Mouse (Mus musculus): Measurements from ENCODE around the gene Slc4a11. TPM values are rescaled to one million over a fixed set of nuclear protein-coding genes. Genes with fewer than 3 reads are reported as not detected.

Slc4a11 gene
- polyA plus RNA-seq, 1 experiment from 2014 or later: 0.70 TPM

- Histone ChIP-seq H3K4me2 (ENCODE audit: low read depth, low read length) (no peak overlapping the region), H3K9ac (replicated peaks; ENCODE audit: low read length) (no peak overlapping the region), H3K4me1 (ENCODE audit: control insufficient read depth, insufficient read depth, low read length) (no peaks in the 10 kb centered on the region), H3K36me3 (replicated peaks; ENCODE audit: control insufficient read depth, insufficient read depth, low read depth, low read length) (peaks cover 17% of the 10 kb centered on the region), H3K9me3 (replicated peaks; ENCODE audit: control insufficient read depth, low read length) (no peaks in the 10 kb centered on the region), H3K27me3 (ENCODE audit: control insufficient read depth, insufficient read depth, low read length) (no peaks in the 10 kb centered on the region), H3K4me3 (ENCODE audit: low read depth, low read length) (no peak overlapping the region), H3K27ac (replicated peaks; ENCODE audit: low read depth, low read length) (no peak overlapping the region)
- DNase-seq (ENCODE audit: low spot score): no peak
- ATAC-seq (replicated peaks; ENCODE audit: insufficient number of reproducible peaks, low FRiP score, low TSS enrichment, low read depth): no peak
- WGBS: 89% methylated on average over 10 of the region's 10 CpGs
Measured at GRCm38 (mm10) chr2:130677211-130677610, 20.1 kb downstream of the Slc4a11 start.

DNA sequence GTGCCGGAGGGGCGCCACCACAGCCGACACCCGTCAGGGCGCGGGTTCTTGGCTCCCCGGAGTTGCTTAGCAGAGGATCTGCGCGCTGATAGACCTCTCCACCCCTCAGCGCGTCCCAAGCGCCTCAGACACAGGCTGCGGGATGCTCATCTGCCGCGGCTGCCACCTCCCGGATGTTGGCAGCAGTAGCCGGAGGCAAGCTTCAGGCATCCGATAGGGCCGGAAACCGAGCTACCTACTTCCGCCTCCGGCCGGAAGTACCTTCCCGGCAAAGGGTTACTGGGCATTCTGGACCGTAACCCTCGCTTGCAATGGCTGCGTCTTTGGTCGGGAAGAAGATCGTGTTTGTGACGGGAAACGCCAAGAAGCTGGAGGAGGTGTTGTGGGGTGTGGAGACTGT is 29.8 kb downstream of the Slc4a11 start, which contains the start of gene Itpa:
Gene Itpa (plus strand): TSS at position 52 of the 400 bp plus-strand sequence.
- Histone ChIP-seq H3K27ac (replicated peaks; ENCODE audit: low read depth, low read length) (peak within 1 kb of the TSS; percentile 32; the same call in 1 of the 2 replicates), H3K4me1 (ENCODE audit: control insufficient read depth, insufficient read depth, low read length) (0 out of 2 replicates have a peak, but pooled peaks cover 2% of the 10 kb centered on the region), H3K9me3 (replicated peaks; ENCODE audit: control insufficient read depth, low read length) (no peaks in the 10 kb centered on the region), H3K4me3 (ENCODE audit: low read depth, low read length) (peak within 1 kb of the TSS; percentile 75), H3K27me3 (ENCODE audit: control insufficient read depth, insufficient read depth, low read length) (no peaks in the 10 kb centered on the region), H3K36me3 (replicated peaks; ENCODE audit: control insufficient read depth, insufficient read depth, low read depth, low read length) (no peaks in the 10 kb centered on the region; the same call in 1 of the 2 replicates), H3K9ac (replicated peaks; ENCODE audit: low read length) (peak within 1 kb of the TSS; percentile 77), H3K4me2 (ENCODE audit: low read depth, low read length) (peak within 1 kb of the TSS; percentile 82)
- DNase-seq (ENCODE audit: low spot score) (peak; percentile 94), ATAC-seq (replicated peaks; ENCODE audit: insufficient number of reproducible peaks, low FRiP score, low TSS enrichment, low read depth) (peak; percentile 40)
- under 1% methylated on average over 31 of the region's 31 CpGs for WGBS

DNA sequence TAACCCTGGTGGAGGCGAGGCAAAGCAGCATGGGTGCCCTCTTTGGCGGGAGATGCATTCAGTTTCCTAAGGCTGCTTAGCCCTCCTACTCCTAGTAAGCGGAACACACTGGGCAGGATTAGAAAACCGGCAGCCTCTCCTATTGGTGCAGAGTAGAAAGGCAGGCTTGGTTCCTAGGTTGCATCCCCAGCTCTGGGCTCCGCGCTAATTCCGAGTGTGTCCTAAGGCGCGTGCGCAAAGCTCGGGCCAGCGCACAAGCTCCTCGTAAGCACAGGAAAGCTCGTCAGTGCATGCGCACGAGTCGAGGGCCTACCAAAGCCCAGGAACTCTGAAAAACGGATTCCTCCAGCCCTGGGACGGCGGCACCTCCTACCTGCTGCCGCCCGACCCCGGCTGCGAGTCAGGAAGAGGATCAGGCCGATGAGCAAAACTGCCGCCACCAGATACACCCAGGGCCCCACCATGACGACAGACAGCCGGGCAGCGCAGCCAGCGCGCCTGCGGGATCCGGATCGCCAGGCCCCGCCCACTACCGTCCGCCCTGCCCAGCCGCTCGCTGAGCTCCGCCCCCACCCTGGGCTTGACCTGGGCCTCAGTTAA is 33.1 kb downstream of the Slc4a11 start, which contains the start of gene Ddrgk1:
Gene Ddrgk1 (minus strand): TSS at position 558 of the 600 bp plus-strand sequence.
- H3K4me3 ChIP-seq (ENCODE audit: low read depth, low read length): peak within 1 kb of the TSS; percentile 61
- H3K27me3 ChIP-seq (ENCODE audit: control insufficient read depth, insufficient read depth, low read length): no peaks in the 10 kb centered on the region
- H3K36me3 ChIP-seq (replicated peaks; ENCODE audit: control insufficient read depth, insufficient read depth, low read depth, low read length): peaks cover under 1% of the 10 kb centered on the region
- H3K27ac ChIP-seq (replicated peaks; ENCODE audit: low read depth, low read length): peak within 1 kb of the TSS; percentile 94
- DNase-seq (ENCODE audit: low spot score) (peak; percentile 97), ATAC-seq (replicated peaks; ENCODE audit: insufficient number of reproducible peaks, low FRiP score, low TSS enrichment, low read depth) (peak; percentile 94)
- H3K4me1 ChIP-seq (ENCODE audit: control insufficient read depth, insufficient read depth, low read length): 0 out of 2 replicates have a peak, but pooled peaks cover 2% of the 10 kb centered on the region
- under 1% methylated on average over 40 of the region's 40 CpGs for WGBS
- no peaks in the 10 kb centered on the region for H3K9me3 ChIP-seq (replicated peaks; ENCODE audit: control insufficient read depth, low read length)
- H3K9ac ChIP-seq (replicated peaks; ENCODE audit: low read length): peak within 1 kb of the TSS; percentile 94
- peak within 1 kb of the TSS; percentile 50 for H3K4me2 ChIP-seq (ENCODE audit: low read depth, low read length)

- Histone ChIP-seq H3K4me2 (ENCODE audit: low read depth, low read length) (peak overlapping the region; percentile 50), H3K4me3 (ENCODE audit: low read depth, low read length) (peak overlapping the region; percentile 4; the same call in 1 of the 2 replicates), H3K9ac (replicated peaks; ENCODE audit: low read length) (peak overlapping the region; percentile 94), H3K9me3 (replicated peaks; ENCODE audit: control insufficient read depth, low read length) (no peaks in the 10 kb centered on the region), H3K27ac (replicated peaks; ENCODE audit: low read depth, low read length) (no peak overlapping the region), H3K27me3 (ENCODE audit: control insufficient read depth, insufficient read depth, low read length) (no peaks in the 10 kb centered on the region), H3K36me3 (replicated peaks; ENCODE audit: control insufficient read depth, insufficient read depth, low read depth, low read length) (peaks cover 3% of the 10 kb centered on the region), H3K4me1 (ENCODE audit: control insufficient read depth, insufficient read depth, low read length) (0 out of 2 replicates have a peak, but pooled peaks cover 1% of the 10 kb centered on the region)
- ATAC-seq (replicated peaks; ENCODE audit: insufficient number of reproducible peaks, low FRiP score, low TSS enrichment, low read depth) (no peak), DNase-seq (ENCODE audit: low spot score) (no peak)
- WGBS: 90% methylated on average over 11 of the region's 11 CpGs
Measured at GRCm38 (mm10) chr2:130663342-130663741, 34.0 kb downstream of the Slc4a11 start.

DNA sequence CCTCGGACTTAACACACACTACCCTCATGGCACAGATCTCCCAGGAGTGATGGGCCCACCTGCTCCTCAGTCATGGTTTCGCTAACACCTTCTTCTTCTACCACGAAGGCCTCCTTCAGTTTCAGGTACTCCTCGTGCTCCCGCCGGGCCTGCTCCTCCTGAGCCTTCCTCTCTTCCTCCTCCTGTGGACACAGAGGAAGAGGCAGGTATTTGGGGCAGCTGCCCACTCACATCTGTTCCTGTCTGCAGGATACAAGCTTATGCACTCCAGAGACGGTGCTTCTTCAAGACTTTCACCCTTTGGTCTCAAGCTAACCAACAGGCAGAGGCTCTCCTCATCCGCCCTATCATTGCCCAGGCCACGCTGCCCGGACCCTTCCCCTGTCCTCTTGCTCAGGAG is 38.8 kb downstream of the Slc4a11 start:
- ATAC-seq (replicated peaks; ENCODE audit: insufficient number of reproducible peaks, low FRiP score, low TSS enrichment, low read depth) (no peak), DNase-seq (ENCODE audit: low spot score) (no peak)
- Histone ChIP-seq H3K4me1 (ENCODE audit: control insufficient read depth, insufficient read depth, low read length) (no peaks in the 10 kb centered on the region), H3K27ac (replicated peaks; ENCODE audit: low read depth, low read length) (no peak overlapping the region), H3K9ac (replicated peaks; ENCODE audit: low read length) (no peak overlapping the region), H3K27me3 (ENCODE audit: control insufficient read depth, insufficient read depth, low read length) (no peaks in the 10 kb centered on the region), H3K36me3 (replicated peaks; ENCODE audit: control insufficient read depth, insufficient read depth, low read depth, low read length) (peaks cover 7% of the 10 kb centered on the region), H3K4me3 (ENCODE audit: low read depth, low read length) (no peak overlapping the region), H3K4me2 (ENCODE audit: low read depth, low read length) (no peak overlapping the region), H3K9me3 (replicated peaks; ENCODE audit: control insufficient read depth, low read length) (no peaks in the 10 kb centered on the region)
- 94% methylated on average over 10 of the region's 10 CpGs for WGBS

DNA sequence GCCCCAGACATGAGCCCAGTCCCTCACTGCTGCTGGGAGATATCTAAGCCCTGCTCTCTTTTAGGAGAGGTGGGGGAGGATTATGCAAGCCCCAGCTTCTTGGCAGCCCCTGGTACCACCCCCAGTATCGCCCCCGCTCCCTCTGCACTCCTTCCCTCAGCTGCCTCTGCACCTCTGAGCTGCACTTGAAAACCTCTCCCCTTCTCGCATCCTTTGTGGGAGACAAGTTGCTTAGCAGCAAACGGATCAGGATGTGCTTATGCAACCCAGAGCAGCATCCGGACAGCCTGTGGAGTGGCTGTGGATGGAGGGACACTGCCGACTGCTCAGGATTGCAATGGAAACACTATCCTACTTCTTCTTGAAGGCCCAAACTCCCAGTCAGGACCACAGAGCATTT is 39.8 kb downstream of the Slc4a11 start:
- Histone ChIP-seq H3K27me3 (ENCODE audit: control insufficient read depth, insufficient read depth, low read length) (no peaks in the 10 kb centered on the region), H3K9me3 (replicated peaks; ENCODE audit: control insufficient read depth, low read length) (no peaks in the 10 kb centered on the region), H3K4me1 (ENCODE audit: control insufficient read depth, insufficient read depth, low read length) (no peaks in the 10 kb centered on the region), H3K4me2 (ENCODE audit: low read depth, low read length) (no peak overlapping the region), H3K4me3 (ENCODE audit: low read depth, low read length) (no peak overlapping the region), H3K9ac (replicated peaks; ENCODE audit: low read length) (no peak overlapping the region), H3K36me3 (replicated peaks; ENCODE audit: control insufficient read depth, insufficient read depth, low read depth, low read length) (peaks cover 7% of the 10 kb centered on the region), H3K27ac (replicated peaks; ENCODE audit: low read depth, low read length) (no peak overlapping the region)
- ATAC-seq (replicated peaks; ENCODE audit: insufficient number of reproducible peaks, low FRiP score, low TSS enrichment, low read depth): no peak
- DNase-seq (ENCODE audit: low spot score): no peak
- 87% methylated on average over 6 of the region's 6 CpGs for WGBS

DNA sequence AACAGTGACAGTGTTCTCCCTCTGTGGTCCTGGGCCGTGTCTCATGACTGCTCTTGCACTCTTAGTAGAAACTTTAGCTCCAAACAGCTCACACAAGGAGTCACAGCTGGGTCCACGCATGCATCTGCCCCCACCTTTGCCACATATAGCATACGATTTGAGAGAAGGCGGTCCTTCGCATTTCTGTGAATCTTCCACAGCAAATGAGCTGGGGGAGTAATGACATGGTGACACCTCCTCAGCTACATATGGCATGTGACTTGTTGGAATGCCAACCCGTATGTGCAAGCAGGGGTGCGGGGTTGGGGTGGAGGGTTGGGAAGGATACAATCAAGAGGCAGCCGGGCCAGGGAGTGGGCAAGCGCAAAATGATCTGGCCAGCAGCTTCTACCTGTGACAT is 40.8 kb downstream of the Slc4a11 start:
- WGBS: 92% methylated on average over 9 of the region's 9 CpGs
- Histone ChIP-seq H3K27ac (replicated peaks; ENCODE audit: low read depth, low read length) (no peak overlapping the region), H3K4me2 (ENCODE audit: low read depth, low read length) (no peak overlapping the region), H3K4me1 (ENCODE audit: control insufficient read depth, insufficient read depth, low read length) (no peaks in the 10 kb centered on the region), H3K36me3 (replicated peaks; ENCODE audit: control insufficient read depth, insufficient read depth, low read depth, low read length) (peaks cover 7% of the 10 kb centered on the region), H3K9me3 (replicated peaks; ENCODE audit: control insufficient read depth, low read length) (no peaks in the 10 kb centered on the region), H3K4me3 (ENCODE audit: low read depth, low read length) (no peak overlapping the region), H3K27me3 (ENCODE audit: control insufficient read depth, insufficient read depth, low read length) (no peaks in the 10 kb centered on the region), H3K9ac (replicated peaks; ENCODE audit: low read length) (no peak overlapping the region)
- DNase-seq (ENCODE audit: low spot score) (no peak), ATAC-seq (replicated peaks; ENCODE audit: insufficient number of reproducible peaks, low FRiP score, low TSS enrichment, low read depth) (no peak)

DNA sequence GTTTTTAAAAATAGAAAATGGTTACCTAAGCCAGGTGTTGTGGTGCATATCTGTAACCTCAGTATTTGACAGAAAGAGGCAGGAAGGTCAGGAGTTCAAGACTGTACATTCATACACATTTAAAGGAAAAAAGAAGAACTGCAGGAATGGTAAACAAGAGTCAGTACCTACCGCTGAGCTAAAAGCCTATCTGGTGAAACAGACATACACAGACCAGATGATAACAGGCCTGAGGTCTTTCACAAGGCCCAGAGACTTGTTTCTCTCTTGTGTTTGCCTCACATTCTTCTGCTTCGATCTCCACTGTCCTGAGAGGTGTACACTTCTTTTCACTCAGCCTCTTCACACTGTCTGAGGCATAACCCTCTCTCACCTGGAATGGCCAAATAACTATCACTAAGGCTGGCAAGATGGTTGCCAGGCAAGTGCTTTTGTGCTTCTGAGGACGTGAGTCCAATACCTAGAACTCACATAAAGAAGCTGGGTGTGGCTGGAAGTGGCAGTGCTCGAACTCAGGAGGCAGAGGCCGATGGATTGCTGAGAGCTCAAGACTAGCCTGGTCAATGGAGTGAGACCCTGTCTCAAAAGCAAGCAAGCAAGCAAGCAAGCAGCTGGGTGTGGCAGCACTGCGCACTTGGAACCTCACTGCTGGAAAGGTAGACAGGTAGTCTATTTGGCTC is 41.5 kb downstream of the Slc4a11 start:
- no peak for ATAC-seq (replicated peaks; ENCODE audit: insufficient number of reproducible peaks, low FRiP score, low TSS enrichment, low read depth)
- 95% methylated on average over 6 of the region's 6 CpGs for WGBS
- H3K4me2 ChIP-seq (ENCODE audit: low read depth, low read length): no peak overlapping the region
- DNase-seq (ENCODE audit: low spot score): no peak
- no peak overlapping the region for H3K27ac ChIP-seq (replicated peaks; ENCODE audit: low read depth, low read length)
- peaks cover 7% of the 10 kb centered on the region for H3K36me3 ChIP-seq (replicated peaks; ENCODE audit: control insufficient read depth, insufficient read depth, low read depth, low read length)
- no peaks in the 10 kb centered on the region for H3K27me3 ChIP-seq (ENCODE audit: control insufficient read depth, insufficient read depth, low read length)
- H3K4me1 ChIP-seq (ENCODE audit: control insufficient read depth, insufficient read depth, low read length): no peaks in the 10 kb centered on the region
- H3K9ac ChIP-seq (replicated peaks; ENCODE audit: low read length): no peak overlapping the region
- no peaks in the 10 kb centered on the region for H3K9me3 ChIP-seq (replicated peaks; ENCODE audit: control insufficient read depth, low read length)
- no peak overlapping the region for H3K4me3 ChIP-seq (ENCODE audit: low read depth, low read length)
